Mouse (Mus musculus) forebrain, postnatal 0 days (tissue): ENCODE results near the gene Cyp4f15. TPM values are rescaled to one million over a fixed set of nuclear protein-coding genes. Genes with fewer than 3 reads are reported as not detected.
"Not testable (repeated sequence)": the region's sequence is repeated elsewhere in the genome, so short reads cannot be mapped to it uniquely, and the experiment has no call there.

Experiments
- ATAC-seq: fragments of 200-750 bp; cut with Nextera tagmentation; 2 replicates; pipeline ENCODE4 v1.8.0; 2017; ENCODE audit warnings: mild to moderate bottlenecking, moderate library complexity
- DNase-seq: peaks from one replicate; pipeline ENCODE4 v3.0.0-alpha.2; 2015
- H3K27ac ChIP-seq: fragments of 300-500 bp; sonication (generic); 2 replicates; pipeline ENCODE4 v1.5.1; 2014; ENCODE audit warnings: low read depth, mild to moderate bottlenecking, antibody characterized with exemption, low read length, moderate library complexity, mixed read lengths
- H3K27me3 ChIP-seq: fragments of 300-500 bp; sonication (generic); 2 replicates; pipeline ENCODE4 v1.6.1; 2014; ENCODE audit warnings: mild to moderate bottlenecking, low read length, mixed read lengths; ENCODE audit not compliant: insufficient read depth
- H3K36me3 ChIP-seq: fragments of 300-500 bp; sonication (generic); 2 replicates; pipeline ENCODE4 v1.6.1; 2014; ENCODE audit warnings: mild to moderate bottlenecking, moderate library complexity; ENCODE audit not compliant: insufficient read depth
- H3K4me1 ChIP-seq: fragments of 300-500 bp; sonication (generic); 2 replicates; pipeline ENCODE4 v1.6.1; 2014; ENCODE audit warnings: antibody characterized with exemption; ENCODE audit not compliant: insufficient read depth
- H3K4me2 ChIP-seq: fragments of 300-500 bp; sonication (generic); 2 replicates; pipeline ENCODE4 v1.6.1; 2014; ENCODE audit warnings: low read depth, mild to moderate bottlenecking, moderate library complexity
- H3K4me3 ChIP-seq: fragments of 300-500 bp; sonication (generic); 2 replicates; pipeline ENCODE4 v1.5.1; 2014; ENCODE audit warnings: low read depth, low read length, mixed read lengths
- H3K9ac ChIP-seq: fragments of 300-500 bp; sonication (generic); 2 replicates; pipeline ENCODE4 v1.6.1; 2014; ENCODE audit warnings: mild to moderate bottlenecking
- H3K9me3 ChIP-seq: fragments of 300-500 bp; sonication (generic); 2 replicates; pipeline ENCODE4 v1.6.1; 2016; ENCODE audit warnings: low read length
- CTCF ChIP-seq: sonication (generic); IDR thresholded peaks from 2 replicates; pipeline ENCODE4 v1.5.1; 2016; ENCODE audit warnings: antibody characterized with exemption, control low read depth, low read depth
- WGBS: fragments of 180-500 bp; shearing (Covaris S2); extraction: QIAGEN DNeasy Blood & Tissue Kit; methylation state at CpG from one replicate; pipeline ENCODE4 v1.1.7; 2014; 5-methylcytosine and 5-hydroxymethylcytosine counted together
- polyA plus RNA-seq: library from polyadenylated mRNA; unstranded; fragments of >200 nt; fragmentation: Nextera tagmentation; extraction: Ambion mirVana; gene quantifications from 2 replicates; pipeline ENCODE4 v1.2.1, GENCODE M21; 2015
- total RNA-seq: library from RNA; depleted of rRNA; stranded (reverse); fragments of >200 nt; gene quantifications from 2 replicates; pipeline ENCODE4 v1.2.3, GENCODE M21; 2014; rRNA removed

Cyp4f15 gene
- total and polyA plus RNA-seq, 2 experiments from 2014 or later, result 2.9 to 4.2 TPM

GRCm38 (mm10) chr17:32722771-32723170 lies 37.3 kb downstream of the Cyp4f15 start:
- Histone ChIP-seq H3K4me1 (no peaks in the 10 kb centered on the region), H3K9ac (no peak overlapping the region)
- ATAC-seq, result no peak

DNA sequence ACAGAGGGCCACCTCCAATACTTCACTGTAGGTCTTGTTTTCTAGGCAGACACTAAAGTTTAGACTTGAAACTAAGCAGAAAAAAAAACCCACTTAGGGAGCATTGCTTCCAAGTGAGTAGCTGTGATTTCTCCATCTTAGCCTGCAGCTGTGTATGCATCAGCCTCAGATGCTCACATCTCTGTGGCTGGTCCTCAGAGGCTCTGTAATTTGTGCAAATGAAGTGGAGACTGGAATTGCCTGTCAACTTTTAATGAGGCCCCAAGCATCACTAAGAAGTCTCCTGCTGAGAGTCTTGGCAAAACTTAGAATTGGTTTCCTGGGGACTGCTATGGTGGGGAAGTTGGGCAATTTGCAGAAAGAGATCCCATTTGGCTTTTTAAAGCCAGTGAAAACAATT lies 40.9 kb downstream of the Cyp4f15 start:
- H3K4me1 ChIP-seq, H3K4me2 ChIP-seq, H3K9me3 ChIP-seq, H3K27me3 ChIP-seq, H3K9ac ChIP-seq, H3K27ac ChIP-seq, DNase-seq, H3K4me3 ChIP-seq, H3K36me3 ChIP-seq: not testable (repeated sequence)
- ATAC-seq, result peak; percentile 73

More at GRCm38 (mm10) chr17:32722771-32723170, 37.3 kb downstream of the Cyp4f15 start:
- Histone ChIP-seq H3K36me3 (no peaks in the 10 kb centered on the region), H3K4me2 (no peak overlapping the region), H3K27me3 (no peaks in the 10 kb centered on the region), H3K27ac (no peak overlapping the region), H3K4me3 (no peak overlapping the region), H3K9me3 (no peaks in the 10 kb centered on the region)
- WGBS, result 66% methylated on average over 7 of the region's 7 CpGs
- TF ChIP-seq CTCF, result no peak
- DNase-seq, result no peak

GRCm38 (mm10) chr17:32729029-32729428 lies 43.6 kb downstream of the Cyp4f15 start:
- 77% methylated on average over 3 of the region's 3 CpGs for WGBS
- H3K4me3 ChIP-seq, result no peak overlapping the region
- no peaks in the 10 kb centered on the region for H3K36me3 ChIP-seq
- no peak overlapping the region for H3K9ac ChIP-seq
- TF ChIP-seq CTCF, result peak; percentile 36
- ATAC-seq, result no peak
- H3K4me1 ChIP-seq, result no peaks in the 10 kb centered on the region
- H3K4me2 ChIP-seq, result no peak overlapping the region
- no peak for DNase-seq
- H3K27me3 ChIP-seq, result no peaks in the 10 kb centered on the region
- H3K9me3 ChIP-seq, result no peaks in the 10 kb centered on the region
- H3K27ac ChIP-seq, result no peak overlapping the region

- H3K4me1 ChIP-seq, result no peaks in the 10 kb centered on the region
- H3K4me2 ChIP-seq, result no peak overlapping the region
- no peak overlapping the region for H3K27ac ChIP-seq
- H3K4me3 ChIP-seq, result no peak overlapping the region
- ATAC-seq (no peak), DNase-seq (no peak)
- WGBS, result 96% methylated on average over 1 of the region's 1 CpGs
- H3K9ac ChIP-seq, result no peak overlapping the region
- H3K9me3 ChIP-seq, result no peaks in the 10 kb centered on the region
- no peaks in the 10 kb centered on the region for H3K27me3 ChIP-seq
- TF ChIP-seq CTCF, result no peak
- H3K36me3 ChIP-seq, result no peaks in the 10 kb centered on the region
Measured at GRCm38 (mm10) chr17:32738406-32738805, 53.0 kb downstream of the Cyp4f15 start.

- Histone ChIP-seq H3K4me3 (no peak overlapping the region), H3K36me3 (no peaks in the 10 kb centered on the region), H3K4me2 (no peak overlapping the region), H3K27me3 (no peaks in the 10 kb centered on the region), H3K27ac (no peak overlapping the region), H3K9ac (no peak overlapping the region), H3K4me1 (no peaks in the 10 kb centered on the region), H3K9me3 (no peaks in the 10 kb centered on the region)
- 5% methylated on average over 1 of the region's 1 CpGs for WGBS
- no peak for ATAC-seq
- no peak for TF ChIP-seq CTCF
- DNase-seq, result no peak
Measured at GRCm38 (mm10) chr17:32741057-32741456, 55.6 kb downstream of the Cyp4f15 start.

GRCm38 (mm10) chr17:32750611-32751010 lies 65.2 kb downstream of the Cyp4f15 start:
- 56% methylated on average over 5 of the region's 5 CpGs for WGBS
- no peak overlapping the region for H3K9ac ChIP-seq

More at GRCm38 (mm10) chr17:32750611-32751010, 65.2 kb downstream of the Cyp4f15 start:
- H3K9me3 ChIP-seq, result no peaks in the 10 kb centered on the region
- H3K4me3 ChIP-seq, result no peak overlapping the region
- DNase-seq (no peak), ATAC-seq (no peak)
- TF ChIP-seq CTCF, result no peak
- no peak overlapping the region for H3K4me2 ChIP-seq
- no peaks in the 10 kb centered on the region for H3K27me3 ChIP-seq
- H3K36me3 ChIP-seq, result no peaks in the 10 kb centered on the region
- H3K4me1 ChIP-seq, result no peaks in the 10 kb centered on the region
- H3K27ac ChIP-seq, result no peak overlapping the region

Other genes starting within 250 kb of the Cyp4f15 start
- 0.54 and 2.0 TPM in 2 replicates for gene Cyp4f39, start 232.9 kb upstream of the Cyp4f15 start, total RNA-seq
- 0.47 and 0.70 TPM in 2 replicates for gene Cyp4f39, start 232.9 kb upstream of the Cyp4f15 start, polyA plus RNA-seq
- gene Cyp4f17, start 179.6 kb upstream of the Cyp4f15 start, total RNA-seq, result 7.9 and 9.1 TPM in 2 replicates
- 4.0 and 8.6 TPM in 2 replicates for gene Cyp4f17, start 179.6 kb upstream of the Cyp4f15 start, polyA plus RNA-seq
- 9.8 and 17.5 TPM in 2 replicates for gene Cyp4f16, start 149.1 kb upstream of the Cyp4f15 start, total RNA-seq
- 11.4 and 11.6 TPM in 2 replicates for gene Cyp4f16, start 149.1 kb upstream of the Cyp4f15 start, polyA plus RNA-seq
- gene Cyp4f37, start 64.3 kb upstream of the Cyp4f15 start, total RNA-seq, result not detected in 2 replicates
- gene Cyp4f37, start 64.3 kb upstream of the Cyp4f15 start, polyA plus RNA-seq, result 0.44 TPM in 1 of 2 replicates, not detected in the other
- gene Cyp4f40, start 26.7 kb upstream of the Cyp4f15 start, total RNA-seq, result not detected in 2 replicates
- gene Cyp4f40, start 26.7 kb upstream of the Cyp4f15 start, polyA plus RNA-seq, result 0.16 TPM in 1 of 2 replicates, not detected in the other
- gene Zfp871, start 102.7 kb downstream of the Cyp4f15 start, total RNA-seq, result 31.6 and 40.2 TPM in 2 replicates
- 26.0 and 51.2 TPM in 2 replicates for gene Zfp871, start 102.7 kb downstream of the Cyp4f15 start, polyA plus RNA-seq
- 21.9 and 25.0 TPM in 2 replicates for gene Zfp811, start 124.3 kb downstream of the Cyp4f15 start, total RNA-seq
- 7.6 and 19.7 TPM in 2 replicates for gene Zfp811, start 124.3 kb downstream of the Cyp4f15 start, polyA plus RNA-seq
- 21.9 and 26.3 TPM in 2 replicates for gene Zfp799, start 144.6 kb downstream of the Cyp4f15 start, total RNA-seq
- 10.2 and 14.3 TPM in 2 replicates for gene Zfp799, start 144.6 kb downstream of the Cyp4f15 start, polyA plus RNA-seq
- 9.1 and 9.3 TPM in 2 replicates for gene Zfp870, start 206.0 kb downstream of the Cyp4f15 start, total RNA-seq
- 4.4 and 5.2 TPM in 2 replicates for gene Zfp870, start 206.0 kb downstream of the Cyp4f15 start, polyA plus RNA-seq
- gene Cyp4f14, start 231.7 kb downstream of the Cyp4f15 start, total RNA-seq, result 0.31 and 0.62 TPM in 2 replicates
- gene Cyp4f14, start 231.7 kb downstream of the Cyp4f15 start, polyA plus RNA-seq, result 0.38 and 0.48 TPM in 2 replicates